Mouse (Mus musculus) intestine, embryonic 14.5 days (tissue): ENCODE measurements at regions not wholly inside any gene's neighbourhood (a gene's known extent, or its start where the extent isn't known, plus 50 kb on each side); places are given as distances from the start of the nearest gene placed in this dataset.

Source experiments
- ATAC-seq: fragments of 200-750 bp; cut with Nextera tagmentation; replicated peaks from 2 replicates; pipeline ENCODE4 v1.8.0; 2017; ENCODE audit warnings: low read depth, moderate number of reproducible peaks, moderate TSS enrichment, moderate library complexity; ENCODE audit not compliant: low FRiP score, low TSS enrichment
- DNase-seq: peaks from one replicate; pipeline ENCODE4 v3.0.0-alpha.2; 2018; ENCODE audit warnings: low spot score
- H3K27ac ChIP-seq: fragments of 300-500 bp; sonication (generic); 2 replicates; pipeline ENCODE4 v1.5.1; 2014; ENCODE audit warnings: low read depth, mild to moderate bottlenecking, control low read depth
- H3K27me3 ChIP-seq: fragments of 300-500 bp; sonication (generic); replicated peaks from 2 replicates; pipeline ENCODE4 v1.6.1; 2014; ENCODE audit warnings: low read length, control low read depth; ENCODE audit not compliant: control insufficient read depth, insufficient read depth
- H3K36me3 ChIP-seq: fragments of 300-500 bp; sonication (generic); 2 replicates; pipeline ENCODE4 v1.6.1; 2014; ENCODE audit warnings: low read length, control low read depth; ENCODE audit not compliant: control insufficient read depth, insufficient read depth
- H3K4me1 ChIP-seq: fragments of 300-500 bp; sonication (generic); replicated peaks from 2 replicates; pipeline ENCODE4 v1.6.1; 2014; ENCODE audit warnings: low read length, control low read depth, mixed read lengths; ENCODE audit not compliant: control insufficient read depth, insufficient read depth
- H3K4me2 ChIP-seq: fragments of 300-500 bp; sonication (generic); 2 replicates; pipeline ENCODE4 v1.6.1; 2014; ENCODE audit warnings: low read length
- H3K4me3 ChIP-seq: fragments of 300-500 bp; sonication (generic); 2 replicates; pipeline ENCODE4 v1.5.1; 2014; ENCODE audit warnings: low read depth, low read length, control low read depth, mixed read lengths
- H3K9ac ChIP-seq: fragments of 300-500 bp; sonication (generic); 2 replicates; pipeline ENCODE4 v1.6.1; 2014; ENCODE audit warnings: mild to moderate bottlenecking, low read length
- H3K9me3 ChIP-seq: fragments of 300-500 bp; sonication (generic); 2 replicates; pipeline ENCODE4 v1.6.1; 2016; ENCODE audit warnings: low read length, control low read depth; ENCODE audit not compliant: control insufficient read depth
- WGBS: fragments of 180-500 bp; shearing (Covaris S2); extraction: QIAGEN DNeasy Blood & Tissue Kit; methylation state at CpG from one replicate; pipeline ENCODE4 v1.1.7; 2014; 5-methylcytosine and 5-hydroxymethylcytosine counted together

GRCm38 (mm10) chr1:63929362-63930125 is 160.5 kb upstream of the 4933402D24Rik start:
- no peak for ATAC-seq
- Histone ChIP-seq H3K9ac (no peak overlapping the region), H3K4me2 (no peak overlapping the region), H3K4me1 (no peaks in the 10 kb centered on the region), H3K36me3 (no peaks in the 10 kb centered on the region), H3K27ac (no peak overlapping the region), H3K9me3 (no peaks in the 10 kb centered on the region), H3K27me3 (no peaks in the 10 kb centered on the region), H3K4me3 (no peak overlapping the region)
- no peak for DNase-seq
- WGBS = 83% methylated on average over 4 of the region's 4 CpGs

GRCm38 (mm10) chr1:63928850-63929249 is 159.8 kb upstream of the 4933402D24Rik start:
- ATAC-seq (no peak), DNase-seq (no peak)
- WGBS = 83% methylated on average over 5 of the region's 5 CpGs
- no peaks in the 10 kb centered on the region for H3K36me3 ChIP-seq
- H3K9me3 ChIP-seq = no peaks in the 10 kb centered on the region
- H3K4me2 ChIP-seq = no peak overlapping the region
- no peak overlapping the region for H3K27ac ChIP-seq
- H3K27me3 ChIP-seq = no peaks in the 10 kb centered on the region
- no peak overlapping the region for H3K9ac ChIP-seq
- H3K4me1 ChIP-seq = no peaks in the 10 kb centered on the region
- H3K4me3 ChIP-seq = no peak overlapping the region

DNA sequence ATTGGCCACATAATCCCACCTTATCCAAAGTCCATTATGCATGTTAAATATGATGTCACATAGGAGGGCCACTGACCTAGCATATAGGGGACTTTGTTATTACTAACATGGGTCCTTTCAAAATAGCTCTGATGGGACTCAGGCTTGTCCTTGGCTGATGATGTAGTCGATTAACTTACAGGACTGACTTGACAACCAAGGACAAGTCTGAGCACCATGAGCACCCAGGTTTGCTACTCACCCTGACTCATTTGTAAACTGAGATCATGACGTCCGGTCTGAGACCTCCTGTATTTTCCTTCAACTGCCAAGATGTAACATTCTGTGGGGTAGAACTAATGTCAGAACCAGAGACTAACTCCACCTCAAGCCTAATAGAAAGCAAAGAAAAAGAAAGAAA is 159.3 kb upstream of the 4933402D24Rik start:
- no peaks in the 10 kb centered on the region for H3K4me1 ChIP-seq
- H3K9ac ChIP-seq = no peak overlapping the region
- H3K27me3 ChIP-seq = no peaks in the 10 kb centered on the region
- no peaks in the 10 kb centered on the region for H3K9me3 ChIP-seq
- H3K4me3 ChIP-seq = no peak overlapping the region
- no peak for DNase-seq
- no peak for ATAC-seq
- no peak overlapping the region for H3K27ac ChIP-seq
- H3K4me2 ChIP-seq = no peak overlapping the region
- no peaks in the 10 kb centered on the region for H3K36me3 ChIP-seq
- 88% methylated on average over 3 of the region's 3 CpGs for WGBS

GRCm38 (mm10) chr1:63920181-63920933 is 151.3 kb upstream of the 4933402D24Rik start:
- Histone ChIP-seq H3K9me3 (no peaks in the 10 kb centered on the region), H3K9ac (no peak overlapping the region), H3K27me3 (no peaks in the 10 kb centered on the region), H3K4me1 (no peaks in the 10 kb centered on the region), H3K4me3 (no peak overlapping the region), H3K27ac (no peak overlapping the region), H3K36me3 (no peaks in the 10 kb centered on the region), H3K4me2 (no peak overlapping the region)
- DNase-seq (no peak), ATAC-seq (no peak)
- WGBS = 46% methylated on average over 8 of the region's 8 CpGs

- Histone ChIP-seq H3K27me3 (no peaks in the 10 kb centered on the region), H3K4me1 (no peaks in the 10 kb centered on the region), H3K9ac (no peak overlapping the region), H3K4me3 (no peak overlapping the region), H3K27ac (no peak overlapping the region), H3K9me3 (no peaks in the 10 kb centered on the region), H3K36me3 (no peaks in the 10 kb centered on the region), H3K4me2 (no peak overlapping the region)
- DNase-seq = no peak
- no peak for ATAC-seq
- 74% methylated on average over 7 of the region's 7 CpGs for WGBS
Measured at GRCm38 (mm10) chr1:63918200-63918599, 149.1 kb upstream of the 4933402D24Rik start.

GRCm38 (mm10) chr1:63916907-63917650 is 148.0 kb upstream of the 4933402D24Rik start:
- H3K4me1 ChIP-seq = no peaks in the 10 kb centered on the region
- H3K9me3 ChIP-seq = no peaks in the 10 kb centered on the region
- no peaks in the 10 kb centered on the region for H3K27me3 ChIP-seq
- no peak overlapping the region for H3K4me3 ChIP-seq
- ATAC-seq (no peak), DNase-seq (no peak)
- H3K9ac ChIP-seq = no peak overlapping the region
- H3K4me2 ChIP-seq = no peak overlapping the region
- H3K36me3 ChIP-seq = no peaks in the 10 kb centered on the region
- no peak overlapping the region for H3K27ac ChIP-seq
- 83% methylated on average over 7 of the region's 7 CpGs for WGBS

- DNase-seq (no peak), ATAC-seq (no peak)
- H3K4me1 ChIP-seq = no peaks in the 10 kb centered on the region
- H3K27ac ChIP-seq = no peak overlapping the region
- H3K27me3 ChIP-seq = no peaks in the 10 kb centered on the region
- 83% methylated on average over 3 of the region's 3 CpGs for WGBS
- no peak overlapping the region for H3K4me2 ChIP-seq
- no peak overlapping the region for H3K4me3 ChIP-seq
- no peaks in the 10 kb centered on the region for H3K36me3 ChIP-seq
- H3K9ac ChIP-seq = no peak overlapping the region
- H3K9me3 ChIP-seq = no peaks in the 10 kb centered on the region
Measured at GRCm38 (mm10) chr1:63910765-63911164, 141.7 kb upstream of the 4933402D24Rik start.

DNA sequence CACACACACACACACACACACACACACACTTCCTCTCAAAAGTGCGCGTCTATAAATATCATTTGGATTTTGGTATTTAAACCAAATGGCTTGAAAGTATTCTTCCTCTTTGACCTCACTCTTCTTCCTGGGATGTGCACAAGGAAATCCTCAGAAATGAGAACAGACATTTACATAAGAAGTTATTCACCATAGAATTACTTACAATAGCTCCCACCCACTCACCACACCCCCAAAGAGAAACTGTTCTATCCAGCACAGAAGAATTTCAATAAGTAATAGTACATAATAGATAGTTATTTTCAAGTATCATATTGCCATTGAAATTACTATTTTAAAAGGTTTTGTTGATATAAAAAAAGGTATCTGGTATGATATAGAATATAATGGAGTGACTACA is 140.1 kb upstream of the 4933402D24Rik start:
- no peak for ATAC-seq
- 88% methylated on average over 2 of the region's 2 CpGs for WGBS

More for the DNA sequence above, 140.1 kb upstream of the 4933402D24Rik start:
- Histone ChIP-seq H3K9ac (no peak overlapping the region), H3K9me3 (no peaks in the 10 kb centered on the region), H3K27ac (no peak overlapping the region), H3K4me1 (no peaks in the 10 kb centered on the region), H3K4me2 (no peak overlapping the region), H3K4me3 (no peak overlapping the region), H3K36me3 (no peaks in the 10 kb centered on the region), H3K27me3 (no peaks in the 10 kb centered on the region)
- DNase-seq = no peak
